Mouse (Mus musculus) liver, adult 10 weeks (tissue): ENCODE data around the gene Zfp446. TPM values are rescaled to one million over a fixed set of nuclear protein-coding genes. Genes with fewer than 3 reads are reported as not detected.

Experiments used
- polyA plus RNA-seq: library from polyadenylated mRNA; stranded (reverse); fragments of 350-450 nt; fragmentation: Illumina TruSeq; extraction: RNeasy Lipid Tissue Mini Kit (QIAGEN cat#74804); gene quantifications from one replicate; pipeline ENCODE4 v1.2.3, GENCODE M21; 2014; ENCODE audit warnings: low read depth, low replicate concordance

The Zfp446 gene
- polyA plus RNA-seq = 1.9 TPM

GRCm38 (mm10) chr7:12977682-12978389 is at the start of gene Zfp446:
TSS of gene Zfp446 (plus strand) at chr7:12977848.

GRCm38 (mm10) chr7:12965678-12966091 is 12.0 kb upstream of the Zfp446 start, which contains the start of gene Zfp324:
TSS of gene Zfp324 (plus strand) at chr7:12965838.

GRCm38 (mm10) chr7:12998053-12998452 is 20.4 kb downstream of the Zfp446 start, which contains the start of gene Slc27a5:
TSS of gene Slc27a5 (minus strand) at chr7:12998192.

GRCm38 (mm10) chr7:12998851-12999250 is 21.2 kb downstream of the Zfp446 start, which contains the start of gene Trim28:
TSS of gene Trim28 (plus strand) at chr7:12999114.

GRCm38 (mm10) chr7:13010005-13010908 is 32.6 kb downstream of the Zfp446 start, which contains the start of gene Zbtb45:
TSS of gene Zbtb45 (minus strand) at chr7:13010034.

GRCm38 (mm10) chr7:13034148-13034977 is 56.7 kb downstream of the Zfp446 start, which contains the start of gene Chmp2a:
TSS of gene Chmp2a (minus strand) at chr7:13034807.

Other genes starting within 250 kb of the Zfp446 start
- not detected for gene Vmn2r56, start 242.8 kb upstream of the Zfp446 start, polyA plus RNA-seq
- gene Zscan18, start 174.2 kb upstream of the Zfp446 start, polyA plus RNA-seq = 0.45 TPM
- gene Zfp329, start 159.0 kb upstream of the Zfp446 start, polyA plus RNA-seq = 7.7 TPM
- 24.1 TPM for gene Zfp110, start 143.1 kb upstream of the Zfp446 start, polyA plus RNA-seq
- gene Zfp128, start 96.7 kb upstream of the Zfp446 start, polyA plus RNA-seq = 2.3 TPM
- gene Zscan22, start 80.0 kb upstream of the Zfp446 start, polyA plus RNA-seq = 2.5 TPM
- 23.2 TPM for gene Rps5, start 55.6 kb upstream of the Zfp446 start, polyA plus RNA-seq
- gene Rnf225, start 50.4 kb upstream of the Zfp446 start, polyA plus RNA-seq = not detected
- gene Zfp324, start 12.0 kb upstream of the Zfp446 start, polyA plus RNA-seq = 1.6 TPM
- gene Slc27a5, start 20.3 kb downstream of the Zfp446 start, polyA plus RNA-seq = 181 TPM
- gene Trim28, start 21.3 kb downstream of the Zfp446 start, polyA plus RNA-seq = 18.0 TPM
- 0.24 TPM for gene Zbtb45, start 32.2 kb downstream of the Zfp446 start, polyA plus RNA-seq
- gene Chmp2a, start 57.0 kb downstream of the Zfp446 start, polyA plus RNA-seq = 78.1 TPM
- gene Ube2m, start 60.4 kb downstream of the Zfp446 start, polyA plus RNA-seq = 30.5 TPM
- 0.11 TPM for gene Mzf1, start 76.9 kb downstream of the Zfp446 start, polyA plus RNA-seq
- not detected for gene Vmn1r85, start 117.3 kb downstream of the Zfp446 start, polyA plus RNA-seq
- gene Vmn1r86, start 142.1 kb downstream of the Zfp446 start, polyA plus RNA-seq = not detected
- gene Vmn1r87, start 162.3 kb downstream of the Zfp446 start, polyA plus RNA-seq = not detected
- 0.05 TPM for gene Vmn1r88, start 181.7 kb downstream of the Zfp446 start, polyA plus RNA-seq
- not detected for gene Vmn1r89, start 235.2 kb downstream of the Zfp446 start, polyA plus RNA-seq